Mouse (Mus musculus): ENCODE measurements around the gene Plod2.
A peak's percentile ranks its signal among the peaks of the same experiment; 100 is the strongest.

Plod2 gene

GRCm38 (mm10) chr9:92541977-92542561 lies at the start of gene Plod2:
Plod2 (plus strand) TSS chr9:92542223.
- DNase-seq (ENCODE audit: extremely low read depth, insufficient read length, low spot score): peak; percentile 97

- DNase-seq (ENCODE audit: extremely low read depth, insufficient read length, low spot score): peak; percentile 54
Observed at GRCm38 (mm10) chr9:92499710-92500410, 42.2 kb upstream of the Plod2 start.

- DNase-seq (ENCODE audit: extremely low read depth, insufficient read length, low spot score): no peak
Observed at GRCm38 (mm10) chr9:92504256-92504655, 37.8 kb upstream of the Plod2 start.

GRCm38 (mm10) chr9:92504889-92505288 lies 37.1 kb upstream of the Plod2 start:
- DNase-seq (ENCODE audit: extremely low read depth, insufficient read length, low spot score): no peak

- no peak for DNase-seq (ENCODE audit: extremely low read depth, insufficient read length, low spot score)
Observed at GRCm38 (mm10) chr9:92511696-92512095, 30.3 kb upstream of the Plod2 start.

GRCm38 (mm10) chr9:92517036-92517435 lies 25.0 kb upstream of the Plod2 start:
- no peak for DNase-seq (ENCODE audit: extremely low read depth, insufficient read length, low spot score)

GRCm38 (mm10) chr9:92520751-92521150 lies 21.3 kb upstream of the Plod2 start:
- DNase-seq (ENCODE audit: extremely low read depth, insufficient read length, low spot score): no peak

- no peak for DNase-seq (ENCODE audit: extremely low read depth, insufficient read length, low spot score)
Observed at GRCm38 (mm10) chr9:92524506-92524905, 17.5 kb upstream of the Plod2 start.

- no peak for DNase-seq (ENCODE audit: extremely low read depth, insufficient read length, low spot score)
Observed at GRCm38 (mm10) chr9:92530055-92530454, 12.0 kb upstream of the Plod2 start.

- DNase-seq (ENCODE audit: extremely low read depth, insufficient read length, low spot score): no peak
Observed at GRCm38 (mm10) chr9:92537735-92538134, 4.3 kb upstream of the Plod2 start.

- no peak for DNase-seq (ENCODE audit: extremely low read depth, insufficient read length, low spot score)
Observed at GRCm38 (mm10) chr9:92538216-92538615, 3.8 kb upstream of the Plod2 start.

- DNase-seq (ENCODE audit: extremely low read depth, insufficient read length, low spot score): no peak
Observed at GRCm38 (mm10) chr9:92542591-92543416, 781 bp downstream of the Plod2 start.

- no peak for DNase-seq (ENCODE audit: extremely low read depth, insufficient read length, low spot score)
Observed at GRCm38 (mm10) chr9:92544146-92544545, 2.1 kb downstream of the Plod2 start.

GRCm38 (mm10) chr9:92545021-92545420 lies 3.0 kb downstream of the Plod2 start:
- DNase-seq (ENCODE audit: extremely low read depth, insufficient read length, low spot score): no peak

- peak; percentile 20 for DNase-seq (ENCODE audit: extremely low read depth, insufficient read length, low spot score)
Observed at GRCm38 (mm10) chr9:92546446-92546845, 4.4 kb downstream of the Plod2 start.

- no peak for DNase-seq (ENCODE audit: extremely low read depth, insufficient read length, low spot score)
Observed at GRCm38 (mm10) chr9:92547106-92547505, 5.1 kb downstream of the Plod2 start.

- no peak for DNase-seq (ENCODE audit: extremely low read depth, insufficient read length, low spot score)
Observed at GRCm38 (mm10) chr9:92547821-92548220, 5.8 kb downstream of the Plod2 start.

- DNase-seq (ENCODE audit: extremely low read depth, insufficient read length, low spot score): no peak
Observed at GRCm38 (mm10) chr9:92548603-92549002, 6.6 kb downstream of the Plod2 start.

- peak; percentile 55 for DNase-seq (ENCODE audit: extremely low read depth, insufficient read length, low spot score)
Observed at GRCm38 (mm10) chr9:92549811-92550490, 7.9 kb downstream of the Plod2 start.

GRCm38 (mm10) chr9:92550981-92551380 lies 9.0 kb downstream of the Plod2 start:
- no peak for DNase-seq (ENCODE audit: extremely low read depth, insufficient read length, low spot score)

- DNase-seq (ENCODE audit: extremely low read depth, insufficient read length, low spot score): no peak
Observed at GRCm38 (mm10) chr9:92551666-92552065, 9.6 kb downstream of the Plod2 start.
